Mouse (Mus musculus): ENCODE results near the gene Pdpr.

- TF ChIP-seq POLR2A (IDR thresholded peaks at IDR 0.05; ENCODE audit: insufficient read depth, low read length) (no peak), CTCF (IDR thresholded peaks at IDR 0.05; ENCODE audit: low read depth, low read length) (no peak), EP300 (IDR thresholded peaks at IDR 0.05; ENCODE audit: insufficient read depth, low read depth, low read length) (no peak)
Measured at GRCm38 (mm10) chr8:111055031-111055634, 39.3 kb upstream of the Pdpr start.

Measured in ES-Bruce4 (cell line).